Mouse (Mus musculus) neural tube, postnatal 0 days (tissue): ENCODE measurements around the gene Bnc1. TPM values are rescaled to one million over a fixed set of nuclear protein-coding genes. Genes with fewer than 3 reads are reported as not detected.

Experiments
- polyA plus RNA-seq: library from polyadenylated mRNA; unstranded; fragments of >200 nt; fragmentation: Nextera tagmentation; extraction: Ambion mirVana; gene quantifications from 2 replicates; pipeline ENCODE4 v1.2.1, GENCODE M21; 2015

Gene Bnc1
- 0.18 TPM in 1 of 2 replicates, not detected in the other for polyA plus RNA-seq

GRCm38 (mm10) chr7:81992131-81993061 is at the start of gene Bnc1:
Bnc1 (minus strand) TSS chr7:81992292.

GRCm38 (mm10) chr7:81934267-81934745 is 57.8 kb downstream of the Bnc1 start, which contains the start of gene Hdgfl3:
Hdgfl3 (minus strand) TSS chr7:81934473.

Other genes starting within 250 kb of the Bnc1 start
- 141 and 147 TPM in 2 replicates for gene Ramac, start 229.4 kb downstream of the Bnc1 start, polyA plus RNA-seq
- gene 3110040N11Rik, start 202.8 kb downstream of the Bnc1 start, polyA plus RNA-seq = 48.4 and 50.8 TPM in 2 replicates
- 97.8 and 104 TPM in 2 replicates for gene Btbd1, start 162.9 kb downstream of the Bnc1 start, polyA plus RNA-seq
- gene Gm10160, start 136.5 kb downstream of the Bnc1 start, polyA plus RNA-seq = not detected in 2 replicates
- gene Tm6sf1, start 133.3 kb downstream of the Bnc1 start, polyA plus RNA-seq = 12.1 and 16.3 TPM in 2 replicates
- gene Hdgfl3, start 57.8 kb downstream of the Bnc1 start, polyA plus RNA-seq = 57.3 and 61.2 TPM in 2 replicates
- 89.2 and 102 TPM in 2 replicates for gene Sh3gl3, start 181.5 kb upstream of the Bnc1 start, polyA plus RNA-seq